Mouse (Mus musculus): ENCODE results near the gene Gm14124. TPM values are rescaled to one million over a fixed set of nuclear protein-coding genes. Genes with fewer than 3 reads are reported as not detected.

Gm14124 gene
- polyA plus RNA-seq (2017; shearing (Covaris generic)) = not detected

GRCm38 (mm10) chr2:150257291-150257690 is at the start of gene Gm14124:
Gm14124 (plus strand) TSS chr2:150257517.

DNA sequence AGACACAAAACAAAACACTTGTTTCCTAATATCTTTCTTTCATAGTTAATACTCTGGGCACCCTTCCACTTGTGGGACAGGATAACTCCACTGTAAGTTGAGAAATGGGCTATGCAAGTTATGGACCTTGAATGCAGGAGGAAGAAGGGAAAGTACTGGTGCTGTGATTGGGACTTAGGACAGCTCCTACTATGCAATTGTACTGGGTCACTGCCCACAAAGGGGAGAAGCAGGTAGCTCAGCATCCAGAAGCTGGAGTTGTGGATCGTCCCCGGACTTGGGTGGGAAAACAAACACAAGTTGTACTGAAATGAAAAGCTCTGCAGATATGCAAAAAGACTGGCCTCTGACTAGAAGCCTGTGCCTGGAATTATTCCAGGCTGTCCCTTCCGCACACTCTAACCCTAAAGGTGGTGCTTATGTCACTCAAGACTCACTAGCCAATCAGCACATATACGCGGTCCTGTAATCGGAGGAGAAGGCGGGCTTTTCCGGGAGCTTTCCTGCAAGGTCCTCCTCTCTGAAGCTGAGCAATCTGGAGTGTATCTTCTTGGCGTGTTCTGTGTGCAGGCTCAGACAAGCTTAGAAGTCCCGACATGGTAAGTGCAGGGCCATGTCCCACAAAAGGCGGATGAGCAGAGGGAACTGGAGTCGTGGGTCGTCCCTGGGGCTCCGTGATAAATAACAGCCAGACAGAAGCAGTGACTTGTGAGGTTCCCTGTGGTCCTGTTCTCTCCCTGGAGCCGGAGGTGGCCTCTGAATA is 39.5 kb upstream of the Gm14124 start, which contains the start of gene Zfp937:
Zfp937 (plus strand) TSS at position 474 of the 763 bp plus-strand sequence.

DNA sequence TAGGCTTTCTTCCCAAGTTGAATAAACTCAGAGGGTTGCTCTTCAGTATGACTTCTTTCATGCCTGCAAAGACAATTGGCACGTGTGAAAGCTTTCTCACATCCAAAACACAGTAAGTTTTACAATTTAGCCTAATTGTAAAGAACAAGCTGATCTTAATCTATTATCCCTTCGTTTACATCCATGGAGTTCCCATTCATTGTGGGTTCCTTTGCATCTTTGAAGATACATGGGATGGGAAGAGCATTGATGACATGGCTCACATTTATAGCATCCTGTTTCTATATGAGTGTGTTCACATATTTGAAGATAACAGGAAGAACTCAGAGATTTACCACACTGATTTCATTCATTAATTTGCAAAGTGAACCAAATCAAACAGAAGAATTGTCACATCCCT is 1.8 kb upstream of the Gm14124 start, which contains the start of gene Gm21994:
Gm21994 (minus strand) TSS at position 101 of the 400 bp plus-strand sequence.

Other genes with a start within 250 kb of the Gm14124 start
- 15.8 TPM for gene Zfp120, start 120.8 kb upstream of the Gm14124 start, polyA plus RNA-seq (2017; shearing (Covaris generic))
- gene Gm10770, start 77.8 kb upstream of the Gm14124 start, polyA plus RNA-seq (2017; shearing (Covaris generic)) = not detected
- gene Gm14139, start 75.8 kb upstream of the Gm14124 start, polyA plus RNA-seq (2017; shearing (Covaris generic)) = not detected
- gene Zfp937, start 39.4 kb upstream of the Gm14124 start, polyA plus RNA-seq (2017; shearing (Covaris generic)) = 0.68 TPM
- gene Gm21994, start 1.9 kb upstream of the Gm14124 start, polyA plus RNA-seq (2017; shearing (Covaris generic)) = 4.4 TPM
- gene Gm10130, start 66.2 kb downstream of the Gm14124 start, polyA plus RNA-seq (2017; shearing (Covaris generic)) = 1.8 TPM
- gene 3300002I08Rik, start 105.2 kb downstream of the Gm14124 start, polyA plus RNA-seq (2017; shearing (Covaris generic)) = 0.68 TPM
- 4.7 TPM for gene Zfp442, start 194.0 kb downstream of the Gm14124 start, polyA plus RNA-seq (2017; shearing (Covaris generic))
- gene Zfp345, start 227.6 kb downstream of the Gm14124 start, polyA plus RNA-seq (2017; shearing (Covaris generic)) = 0.13 TPM

Data from effector memory CD4-positive, alpha-beta T cell, adult 7 months (primary cell).